Mouse (Mus musculus): ENCODE results near the gene Zp3. TPM values are rescaled to one million over a fixed set of nuclear protein-coding genes. Genes with fewer than 3 reads are reported as not detected.
A peak's percentile ranks its signal among the peaks of the same experiment; 100 is the strongest.

Gene Zp3
- polyA plus RNA-seq, 1 experiment, result not detected

DNA sequence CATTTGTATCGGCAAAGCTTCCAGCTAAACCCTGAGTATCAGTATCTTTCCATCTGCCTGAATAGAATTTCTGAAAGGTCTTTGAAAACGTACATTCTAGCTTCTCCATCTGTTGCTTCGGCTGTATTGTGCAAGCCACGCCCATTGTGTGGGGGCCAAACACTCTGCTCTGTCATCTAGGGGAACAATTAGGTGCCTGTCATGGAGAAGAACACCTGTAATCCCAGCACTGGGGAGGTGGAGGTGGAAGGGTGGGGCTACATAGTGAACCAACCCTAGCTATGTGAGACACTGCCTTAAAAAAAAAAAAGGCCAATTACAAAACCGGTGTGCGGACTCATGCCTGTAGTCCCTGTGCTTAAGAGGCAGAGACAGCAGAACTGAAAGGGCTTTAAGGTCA, 37.2 kb upstream of the Zp3 start:
- Histone ChIP-seq H3K27ac (ENCODE audit: insufficient read depth, low read length) (no peak overlapping the region), H3K4me3 (ENCODE audit: insufficient read depth, low read length) (no peak overlapping the region), H3K4me1 (ENCODE audit: control insufficient read depth, insufficient read depth, low read length) (no peaks in the 10 kb centered on the region)
- TF ChIP-seq POLR2A (IDR thresholded peaks at IDR 0.05; ENCODE audit: low read depth, low read length), result no peak
- no peak for TF ChIP-seq CTCF (IDR thresholded peaks at IDR 0.05; ENCODE audit: borderline replicate concordance, insufficient read depth, low read length)

- TF ChIP-seq CTCF (IDR thresholded peaks at IDR 0.05; ENCODE audit: borderline replicate concordance, insufficient read depth, low read length), result no peak
- no peak for TF ChIP-seq POLR2A (IDR thresholded peaks at IDR 0.05; ENCODE audit: low read depth, low read length)
- H3K27ac ChIP-seq (ENCODE audit: insufficient read depth, low read length), result no peak overlapping the region
- no peak overlapping the region for H3K4me3 ChIP-seq (ENCODE audit: insufficient read depth, low read length)
- no peaks in the 10 kb centered on the region for H3K4me1 ChIP-seq (ENCODE audit: control insufficient read depth, insufficient read depth, low read length)
Measured at GRCm38 (mm10) chr5:135945916-135946408, 33.9 kb upstream of the Zp3 start.

GRCm38 (mm10) chr5:135946621-135947020, 33.3 kb upstream of the Zp3 start:
- H3K27ac ChIP-seq (ENCODE audit: insufficient read depth, low read length), result no peak overlapping the region
- TF ChIP-seq POLR2A (IDR thresholded peaks at IDR 0.05; ENCODE audit: low read depth, low read length) (no peak), CTCF (IDR thresholded peaks at IDR 0.05; ENCODE audit: borderline replicate concordance, insufficient read depth, low read length) (no peak)
- H3K4me1 ChIP-seq (ENCODE audit: control insufficient read depth, insufficient read depth, low read length), result no peaks in the 10 kb centered on the region
- H3K4me3 ChIP-seq (ENCODE audit: insufficient read depth, low read length), result no peak overlapping the region

GRCm38 (mm10) chr5:135950710-135951412, 29.0 kb upstream of the Zp3 start:
- H3K4me3 ChIP-seq (ENCODE audit: insufficient read depth, low read length), result no peak overlapping the region
- TF ChIP-seq POLR2A (IDR thresholded peaks at IDR 0.05; ENCODE audit: low read depth, low read length), result no peak
- TF ChIP-seq CTCF (IDR thresholded peaks at IDR 0.05; ENCODE audit: borderline replicate concordance, insufficient read depth, low read length), result no peak
- H3K27ac ChIP-seq (ENCODE audit: insufficient read depth, low read length), result peak overlapping the region; percentile 35
- no peaks in the 10 kb centered on the region for H3K4me1 ChIP-seq (ENCODE audit: control insufficient read depth, insufficient read depth, low read length)

- H3K4me1 ChIP-seq (ENCODE audit: control insufficient read depth, insufficient read depth, low read length), result no peaks in the 10 kb centered on the region
- H3K27ac ChIP-seq (ENCODE audit: insufficient read depth, low read length), result no peak overlapping the region; the same call in 1 of the 2 replicates
- no peak overlapping the region for H3K4me3 ChIP-seq (ENCODE audit: insufficient read depth, low read length)
- no peak for TF ChIP-seq POLR2A (IDR thresholded peaks at IDR 0.05; ENCODE audit: low read depth, low read length)
- TF ChIP-seq CTCF (IDR thresholded peaks at IDR 0.05; ENCODE audit: borderline replicate concordance, insufficient read depth, low read length), result no peak
Measured at GRCm38 (mm10) chr5:135951660-135952059, 28.2 kb upstream of the Zp3 start.

GRCm38 (mm10) chr5:135952830-135953229, 27.1 kb upstream of the Zp3 start:
- no peak for TF ChIP-seq POLR2A (IDR thresholded peaks at IDR 0.05; ENCODE audit: low read depth, low read length)
- no peak for TF ChIP-seq CTCF (IDR thresholded peaks at IDR 0.05; ENCODE audit: borderline replicate concordance, insufficient read depth, low read length)

GRCm38 (mm10) chr5:135956300-135957206, 23.3 kb upstream of the Zp3 start:
- Histone ChIP-seq H3K4me3 (ENCODE audit: insufficient read depth, low read length) (no peak overlapping the region), H3K27ac (ENCODE audit: insufficient read depth, low read length) (peak overlapping the region; percentile 86)
- TF ChIP-seq CTCF (IDR thresholded peaks at IDR 0.05; ENCODE audit: borderline replicate concordance, insufficient read depth, low read length) (no peak), POLR2A (IDR thresholded peaks at IDR 0.05; ENCODE audit: low read depth, low read length) (no peak)

More at GRCm38 (mm10) chr5:135952830-135953229, 27.1 kb upstream of the Zp3 start:
- Histone ChIP-seq H3K4me3 (ENCODE audit: insufficient read depth, low read length) (no peak overlapping the region), H3K4me1 (ENCODE audit: control insufficient read depth, insufficient read depth, low read length) (0 out of 2 replicates have a peak, but pooled peaks cover 4% of the 10 kb centered on the region), H3K27ac (ENCODE audit: insufficient read depth, low read length) (no peak overlapping the region)

GRCm38 (mm10) chr5:135957207-135957974, 22.5 kb upstream of the Zp3 start:
- Histone ChIP-seq H3K27ac (ENCODE audit: insufficient read depth, low read length) (peak overlapping the region; percentile 86), H3K4me3 (ENCODE audit: insufficient read depth, low read length) (peak overlapping the region; percentile 13; the same call in 1 of the 2 replicates), H3K4me1 (ENCODE audit: control insufficient read depth, insufficient read depth, low read length) (peaks cover 14% of the 10 kb centered on the region; the same call in 1 of the 2 replicates)
- TF ChIP-seq CTCF (IDR thresholded peaks at IDR 0.05; ENCODE audit: borderline replicate concordance, insufficient read depth, low read length) (no peak), POLR2A (IDR thresholded peaks at IDR 0.05; ENCODE audit: low read depth, low read length) (peak; percentile 58; the same call in 1 of the 2 replicates)

More at GRCm38 (mm10) chr5:135956300-135957206, 23.3 kb upstream of the Zp3 start:
- 0 out of 2 replicates have a peak, but pooled peaks cover 10% of the 10 kb centered on the region for H3K4me1 ChIP-seq (ENCODE audit: control insufficient read depth, insufficient read depth, low read length)

- Histone ChIP-seq H3K27ac (ENCODE audit: insufficient read depth, low read length) (no peak overlapping the region; the same call in 1 of the 2 replicates), H3K4me1 (ENCODE audit: control insufficient read depth, insufficient read depth, low read length) (peaks cover 14% of the 10 kb centered on the region; the same call in 1 of the 2 replicates), H3K4me3 (ENCODE audit: insufficient read depth, low read length) (no peak overlapping the region)
- TF ChIP-seq POLR2A (IDR thresholded peaks at IDR 0.05; ENCODE audit: low read depth, low read length) (peak; percentile 13; the same call in 1 of the 2 replicates), CTCF (IDR thresholded peaks at IDR 0.05; ENCODE audit: borderline replicate concordance, insufficient read depth, low read length) (no peak)
Measured at GRCm38 (mm10) chr5:135958367-135958766, 21.5 kb upstream of the Zp3 start.
